Mouse (Mus musculus) heart, postnatal 10 days (tissue): ENCODE data around the gene Sumf1. TPM values are rescaled to one million over a fixed set of nuclear protein-coding genes. Genes with fewer than 3 reads are reported as not detected.
A peak's percentile ranks its signal among the peaks of the same experiment; 100 is the strongest.

ENCODE experiments used
- DNase-seq, 2 experiments: peaks; one replicate each; pipeline ENCODE4 v3.0.0; 2021
- intact Hi-C: fragments of 180-260 bp; cut with DNase I; formaldehyde crosslinking; loops from one replicate; pipeline ENCODE4 v1.15.1; 2025
- total RNA-seq, 2 experiments: library from RNA; stranded (reverse); gene quantifications; 2 replicates each; pipeline ENCODE4 v1.2.3; 2021

The Sumf1 gene
- total RNA-seq = 10 to 100 TPM; 19.9 to 21.6 TPM

DNA sequence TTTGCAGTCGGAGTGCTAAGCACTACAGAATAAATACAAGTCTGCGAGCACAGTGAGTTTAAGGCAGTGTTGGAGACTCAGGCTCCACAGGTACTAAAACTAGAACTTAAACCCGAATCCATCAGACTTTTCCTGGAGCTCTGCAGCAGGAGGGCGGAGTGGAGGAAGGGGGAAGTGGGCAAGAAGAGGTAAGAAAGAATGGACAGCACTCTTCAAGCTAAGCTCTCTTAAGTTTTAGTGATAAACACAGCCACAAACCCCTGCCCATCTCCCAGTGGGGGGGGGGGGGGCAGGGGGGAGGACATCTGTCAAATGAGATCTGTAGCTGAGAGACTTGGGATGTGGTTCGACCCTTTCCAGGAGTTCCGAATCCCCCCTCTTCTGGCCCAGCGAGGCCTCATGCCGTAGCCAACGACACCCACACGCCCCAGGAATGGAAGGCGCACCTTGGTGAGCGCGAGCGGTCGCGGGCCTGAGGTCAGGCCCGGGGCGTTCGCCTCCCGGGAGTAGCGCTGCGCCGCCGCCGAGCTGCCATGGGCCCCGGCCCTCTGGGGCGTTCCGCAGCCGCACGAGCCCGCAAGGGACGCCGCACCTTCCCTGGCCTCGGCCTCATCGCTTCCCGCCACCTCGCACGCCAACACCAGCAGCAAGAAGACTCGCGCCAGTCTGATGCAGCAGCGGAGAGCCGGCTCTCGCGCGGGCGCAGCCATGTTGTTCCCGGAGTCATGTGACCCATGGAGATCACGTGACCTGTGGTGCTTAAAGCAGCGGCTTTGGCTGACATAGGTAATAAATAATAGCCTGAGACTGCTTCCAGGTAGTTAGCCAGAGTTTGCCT lies at the start of gene Sumf1:
Sumf1 (minus strand) TSS at position 736 of the 838 bp plus-strand sequence.
- peak; percentile 92 to 94 for DNase-seq
- intact Hi-C loops = no loop called here

DNA sequence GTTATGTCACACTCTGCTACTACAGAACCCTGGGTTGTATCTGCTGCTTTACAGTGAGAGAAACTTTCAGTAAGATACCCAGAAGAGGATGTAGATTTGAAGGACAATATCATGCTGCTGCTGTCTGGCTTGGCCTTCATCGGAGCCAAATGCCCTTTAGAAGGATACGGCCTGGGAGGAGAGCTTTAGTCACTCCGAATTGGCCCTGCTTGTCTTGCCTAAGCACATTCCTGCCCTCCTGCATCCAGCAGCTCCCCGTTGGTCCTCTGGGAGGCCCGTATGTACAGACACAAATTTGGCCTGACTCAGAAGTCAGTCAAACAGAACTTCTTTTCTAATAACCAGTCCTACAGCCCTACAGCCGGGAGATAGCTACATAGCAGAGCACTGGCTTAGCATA lies 49.2 kb upstream of the Sumf1 start:
- intact Hi-C loops = loop anchor here (1.0 kb wide), 1 partner anchor 21 kb away; the partner anchor contains the start of gene Itpr1
- no peak for DNase-seq

DNA sequence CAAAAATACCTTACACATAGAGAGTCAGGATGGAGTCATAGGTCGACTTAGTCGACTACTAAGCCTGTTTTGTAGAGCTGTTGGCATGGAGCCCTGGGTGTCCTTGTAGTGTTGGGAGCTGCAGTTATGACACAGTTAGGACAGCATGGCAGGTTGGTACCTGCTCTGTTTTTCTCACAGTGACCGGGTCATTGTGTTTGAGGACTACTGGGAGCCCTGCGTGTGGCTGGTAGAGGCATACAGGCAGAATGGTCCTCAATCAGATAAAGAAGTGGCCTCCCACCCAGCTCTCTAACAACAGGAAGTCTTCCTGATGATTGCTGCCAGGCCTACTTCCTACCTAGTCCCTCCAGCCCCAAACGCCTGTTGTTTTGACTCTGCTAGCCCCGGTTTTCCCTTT lies 47.7 kb upstream of the Sumf1 start:
- intact Hi-C loops = loop anchor here (2.0 kb wide), 1 partner anchor 134 kb away; no protein-coding TSS in a partner anchor
- peak; percentile 54 to 64 for DNase-seq

DNA sequence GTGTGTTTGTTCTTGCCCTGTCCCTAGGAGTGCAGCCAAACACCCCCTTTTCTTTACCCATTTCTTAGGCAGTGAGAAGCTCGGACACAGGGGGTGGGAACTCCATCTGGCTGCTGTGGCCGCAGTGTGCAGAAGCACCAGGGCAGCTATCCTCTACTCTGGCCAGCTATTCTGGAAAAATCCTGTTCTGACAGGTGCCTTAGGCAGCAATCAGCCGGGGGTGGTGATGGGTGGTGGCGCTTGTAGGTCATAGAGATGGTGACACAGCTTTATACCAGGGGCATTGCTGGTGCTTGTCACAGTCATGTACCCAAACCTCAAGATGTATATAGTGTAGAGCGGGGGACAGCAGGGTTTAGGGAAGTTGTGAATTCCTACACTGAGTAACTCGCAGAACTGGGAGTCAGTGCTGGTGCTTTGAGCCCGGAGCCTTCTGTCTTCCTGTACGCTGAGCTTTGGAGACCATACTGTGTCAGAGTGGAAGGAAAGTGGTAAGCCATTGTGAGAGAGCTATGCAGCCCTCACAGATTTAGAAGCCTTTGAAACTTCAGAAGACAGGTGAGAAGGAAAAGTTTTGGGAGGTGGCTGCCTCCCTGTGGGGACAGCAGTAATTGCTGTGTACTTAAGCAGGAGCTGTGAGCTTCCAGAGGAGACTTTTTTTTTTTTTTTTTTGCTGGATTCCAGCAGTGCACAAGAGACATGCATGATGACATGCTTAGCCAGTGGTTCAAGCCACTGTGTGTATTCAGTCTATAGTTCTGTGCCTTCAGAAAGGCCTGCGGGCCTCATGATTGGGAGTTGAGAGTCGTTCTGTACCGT lies 46.7 kb upstream of the Sumf1 start:
- intact Hi-C loops = loop anchor here (2.0 kb wide), 1 partner anchor 133 kb away; no protein-coding TSS in a partner anchor
- DNase-seq = no peak

DNA sequence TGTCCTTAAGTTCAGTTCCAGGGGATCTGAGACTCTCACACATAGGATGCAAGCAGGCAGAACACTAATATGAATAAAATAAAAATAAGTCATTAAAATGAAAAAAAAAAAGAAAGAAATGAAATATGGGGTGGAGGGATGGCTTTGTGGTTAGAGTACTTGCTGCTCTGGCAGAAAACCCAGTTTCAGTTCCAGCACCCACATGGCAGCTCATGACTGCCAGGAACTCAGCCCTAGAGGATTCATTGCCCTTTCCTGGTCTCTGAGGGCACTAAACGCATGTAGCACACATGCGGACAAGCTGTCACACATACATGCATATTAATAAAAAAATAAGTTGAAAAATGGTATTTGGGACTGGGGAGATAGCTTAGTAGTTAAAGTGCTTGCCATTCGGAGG lies 45.2 kb upstream of the Sumf1 start:
- intact Hi-C loops = no loop called here

DNA sequence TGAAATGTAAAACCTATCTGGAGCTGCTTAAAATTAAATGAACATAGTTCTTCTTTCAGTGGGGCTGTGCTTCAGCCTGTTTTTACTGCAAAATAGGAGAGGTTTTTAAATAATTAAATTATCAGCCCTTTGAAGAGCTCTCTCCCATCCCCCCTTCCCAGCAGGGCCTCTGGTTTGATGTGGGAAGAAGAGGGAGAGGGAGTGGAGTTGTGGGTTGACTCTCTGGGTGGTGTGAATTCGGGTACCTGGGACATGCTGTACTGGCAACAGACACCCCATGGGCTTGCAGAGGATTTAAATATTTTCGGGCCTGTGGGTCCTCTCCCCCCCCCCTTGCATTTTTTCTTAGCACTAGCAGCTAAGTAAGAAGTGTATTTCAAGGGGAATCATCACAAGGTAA lies 43.2 kb upstream of the Sumf1 start:
- intact Hi-C loops = no loop called here

More for the DNA sequence above, 45.2 kb upstream of the Sumf1 start:
- DNase-seq = no peak

DNA sequence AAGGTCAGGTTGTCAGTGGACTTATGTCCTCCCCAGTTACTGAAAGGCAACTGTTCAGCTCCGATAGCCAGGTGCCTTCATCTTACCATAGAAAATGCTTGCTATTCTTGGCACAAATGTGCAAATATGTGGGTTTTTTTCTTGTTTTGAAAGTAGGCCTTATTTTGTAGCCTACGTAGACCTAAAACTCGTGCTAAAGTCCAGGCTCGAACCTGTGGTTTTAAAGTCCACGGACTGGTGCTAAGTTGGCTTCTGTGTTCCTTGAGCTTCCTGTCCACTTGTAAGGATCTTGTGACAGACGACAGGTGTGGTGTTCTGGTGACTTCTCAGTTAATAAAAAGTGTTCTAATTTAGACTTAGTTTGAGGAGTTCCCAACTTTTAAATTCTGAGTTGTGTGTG lies 42.7 kb upstream of the Sumf1 start:
- intact Hi-C loops = no loop called here
- no peak for DNase-seq

More for the DNA sequence above, 43.2 kb upstream of the Sumf1 start:
- no peak for DNase-seq

DNA sequence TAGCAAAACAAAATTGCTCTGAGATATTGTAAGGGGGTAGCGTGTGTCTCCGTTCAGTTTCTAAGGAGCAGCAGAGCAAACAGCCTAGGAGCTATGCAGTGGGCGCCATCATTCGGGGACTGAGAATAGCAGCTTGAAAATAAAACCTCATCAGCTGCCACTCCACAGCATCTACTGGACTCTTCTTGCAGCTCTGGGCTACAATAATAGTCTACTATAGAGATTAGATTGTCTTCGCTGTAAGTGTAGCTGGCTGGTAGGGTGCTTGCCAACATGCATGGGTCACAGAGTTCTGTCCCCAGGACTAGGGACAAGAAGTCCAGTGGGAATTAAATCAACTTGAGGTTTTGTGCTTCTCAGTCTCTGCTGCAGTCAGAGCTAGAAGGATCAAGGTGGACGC lies 42.1 kb upstream of the Sumf1 start:
- DNase-seq = no peak
- intact Hi-C loops = no loop called here

DNA sequence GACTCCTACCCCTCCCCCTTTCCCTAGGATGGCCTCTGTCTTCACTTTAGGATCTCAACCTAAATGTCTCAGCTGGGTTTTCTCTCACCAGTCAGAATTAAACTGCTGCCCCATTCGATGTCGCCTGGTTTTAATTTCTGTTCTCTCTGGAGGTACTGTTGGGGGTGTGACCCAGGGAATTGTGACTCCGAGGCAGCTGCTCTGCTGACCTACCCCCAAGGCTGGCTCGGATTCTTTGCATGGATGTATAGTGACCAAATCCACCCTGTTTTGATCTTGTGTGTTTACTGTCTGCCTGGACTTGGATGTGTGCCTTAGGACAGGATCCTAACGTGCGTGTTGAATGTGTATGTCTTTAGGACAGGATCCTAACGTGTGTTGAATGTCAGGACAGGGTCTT lies 40.8 kb upstream of the Sumf1 start:
- intact Hi-C loops = no loop called here
- DNase-seq = no peak

DNA sequence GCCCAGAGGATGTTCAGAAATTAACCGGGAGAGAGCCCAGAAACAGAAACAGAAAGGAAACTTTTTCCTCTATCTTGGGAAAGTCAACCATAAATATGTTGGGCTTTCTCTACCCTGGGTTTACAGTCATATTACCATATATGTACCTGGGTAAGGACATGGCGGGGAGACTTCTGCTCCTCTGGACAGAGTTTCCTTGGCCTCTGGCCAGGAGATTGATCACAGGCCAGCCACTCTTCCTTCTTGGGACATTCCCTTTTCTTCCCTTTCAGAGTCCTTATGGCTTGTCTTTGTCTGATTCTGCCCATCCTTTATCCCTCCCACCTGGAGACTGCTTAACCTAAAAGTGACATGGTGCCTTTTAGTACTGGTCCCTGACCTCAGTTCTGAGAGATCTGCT lies 39.6 kb upstream of the Sumf1 start:
- DNase-seq = no peak
- intact Hi-C loops = no loop called here

DNA sequence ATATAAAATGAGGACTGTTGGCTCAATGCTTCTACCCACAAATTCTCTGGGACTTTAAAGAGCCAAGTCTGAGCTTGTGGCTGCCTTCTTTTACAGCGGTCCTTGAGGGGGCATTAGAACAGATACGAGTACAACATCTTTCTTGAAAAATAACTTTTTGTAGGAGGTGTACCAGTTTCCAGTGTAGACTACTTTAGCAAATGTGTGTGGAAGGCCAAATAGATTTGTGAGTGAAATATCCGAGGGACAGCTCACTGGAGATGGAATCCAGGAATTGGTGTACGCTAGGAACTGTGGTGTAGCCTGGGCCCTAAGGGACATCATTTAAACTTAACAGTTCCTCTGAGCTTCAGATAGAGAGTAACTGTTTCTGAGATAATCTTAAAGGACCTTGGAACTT lies 39.0 kb upstream of the Sumf1 start:
- DNase-seq = no peak
- intact Hi-C loops = no loop called here

DNA sequence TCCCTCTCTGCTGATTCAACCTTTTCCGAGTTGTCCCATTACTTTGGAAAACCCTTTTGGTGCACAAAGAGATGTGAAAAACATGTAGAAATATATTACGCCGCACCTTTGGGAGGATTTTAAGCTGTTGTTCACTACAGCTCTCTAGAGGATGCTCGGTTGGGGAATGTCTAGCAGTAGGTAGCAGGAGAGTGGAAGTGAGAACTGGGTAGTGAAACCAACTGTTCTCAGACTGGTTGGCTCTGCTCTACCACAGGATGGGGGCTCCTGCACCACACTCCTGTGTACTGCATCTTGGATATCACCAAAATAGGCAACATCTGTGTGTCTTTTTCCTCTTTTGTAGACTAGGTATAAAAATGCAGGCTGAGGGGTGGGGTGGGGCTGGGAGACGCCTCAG lies 37.5 kb upstream of the Sumf1 start:
- intact Hi-C loops = no loop called here
- no peak for DNase-seq

DNA sequence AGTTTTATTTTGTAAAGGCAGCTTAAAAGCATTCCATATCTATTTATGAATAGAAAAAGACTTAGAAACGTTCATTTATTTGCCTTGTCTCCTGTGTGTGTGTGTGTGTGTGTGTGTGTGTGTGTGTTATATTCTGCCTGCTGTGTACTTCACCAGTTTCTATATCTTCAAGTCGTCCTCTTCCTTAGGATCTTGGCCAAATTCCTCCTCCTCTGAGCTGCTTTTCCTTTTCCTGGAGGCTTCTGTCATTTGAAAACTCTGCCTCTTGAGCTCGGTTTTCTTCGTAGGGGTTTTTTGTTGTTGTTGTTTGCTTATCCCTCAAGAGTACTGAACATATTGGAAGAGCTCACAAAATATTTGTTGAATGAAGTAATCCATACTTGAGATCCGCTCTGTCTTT lies 37.1 kb upstream of the Sumf1 start:
- no peak for DNase-seq
- intact Hi-C loops = no loop called here

DNA sequence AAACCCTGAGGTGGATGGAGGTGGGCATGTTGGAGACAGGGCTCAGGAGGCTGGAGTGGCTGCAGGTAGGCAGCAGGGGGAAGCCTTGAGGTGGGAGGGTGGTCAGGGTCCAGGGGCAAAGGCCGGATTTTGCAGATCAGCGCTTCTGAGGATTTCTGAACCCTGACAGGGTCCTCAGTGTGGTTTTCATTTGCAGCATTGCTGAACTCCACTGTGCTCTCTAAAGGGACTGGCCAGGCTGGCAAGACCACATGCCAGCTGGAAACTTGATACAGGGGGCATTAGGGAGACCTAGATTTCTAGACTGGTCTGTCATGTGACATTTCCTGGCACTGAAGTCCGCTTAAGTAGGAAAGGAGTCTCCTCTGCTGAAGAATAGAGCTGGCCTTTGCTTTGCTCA lies 32.6 kb upstream of the Sumf1 start:
- intact Hi-C loops = loop anchor here (10.0 kb wide), 1 partner anchor 113 kb away; no protein-coding TSS in a partner anchor
- DNase-seq = no peak

DNA sequence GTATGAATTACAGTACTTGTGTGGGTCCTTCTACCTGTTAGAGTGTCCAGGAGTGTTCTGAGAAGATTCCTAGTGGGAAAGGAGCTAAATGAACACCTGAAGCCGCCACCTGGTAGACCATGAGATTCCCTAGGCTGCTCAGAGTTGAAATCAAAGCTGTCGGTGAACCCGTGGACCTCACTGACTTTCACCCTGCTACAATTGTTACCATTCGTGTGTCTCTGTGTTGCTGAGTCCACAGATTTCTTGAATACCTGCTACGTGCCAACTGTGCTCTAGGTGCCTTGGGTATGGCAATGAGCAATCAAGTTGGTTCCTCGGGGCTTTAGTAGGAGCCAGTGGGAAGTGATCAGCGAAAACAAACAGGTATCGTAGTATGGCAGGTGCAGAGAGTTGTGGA lies 31.4 kb upstream of the Sumf1 start:
- no peak for DNase-seq
- intact Hi-C loops = loop anchor here (10.0 kb wide), 1 partner anchor 112 kb away; no protein-coding TSS in a partner anchor

DNA sequence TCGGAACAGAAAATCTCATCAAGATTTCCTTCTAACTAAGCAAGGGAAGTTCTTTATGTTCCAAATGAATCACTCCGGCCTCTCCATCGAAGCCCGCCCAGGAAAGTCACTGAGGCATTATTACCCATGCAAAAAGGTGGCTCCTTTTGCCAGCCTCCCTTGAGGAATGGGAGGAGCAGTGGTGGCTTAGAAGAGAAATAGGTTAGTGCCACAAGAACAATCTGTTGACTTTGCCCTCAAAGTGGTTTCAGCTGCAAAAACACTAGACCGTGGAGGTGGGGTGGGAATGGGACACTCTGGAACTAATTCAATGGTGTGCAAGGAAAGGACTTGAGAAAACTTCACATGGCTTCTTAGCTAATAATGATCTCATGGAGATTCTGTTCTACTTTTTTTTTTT lies 30.7 kb upstream of the Sumf1 start:
- no peak for DNase-seq
- intact Hi-C loops = loop anchor here (10.0 kb wide), 1 partner anchor 111 kb away; no protein-coding TSS in a partner anchor

DNA sequence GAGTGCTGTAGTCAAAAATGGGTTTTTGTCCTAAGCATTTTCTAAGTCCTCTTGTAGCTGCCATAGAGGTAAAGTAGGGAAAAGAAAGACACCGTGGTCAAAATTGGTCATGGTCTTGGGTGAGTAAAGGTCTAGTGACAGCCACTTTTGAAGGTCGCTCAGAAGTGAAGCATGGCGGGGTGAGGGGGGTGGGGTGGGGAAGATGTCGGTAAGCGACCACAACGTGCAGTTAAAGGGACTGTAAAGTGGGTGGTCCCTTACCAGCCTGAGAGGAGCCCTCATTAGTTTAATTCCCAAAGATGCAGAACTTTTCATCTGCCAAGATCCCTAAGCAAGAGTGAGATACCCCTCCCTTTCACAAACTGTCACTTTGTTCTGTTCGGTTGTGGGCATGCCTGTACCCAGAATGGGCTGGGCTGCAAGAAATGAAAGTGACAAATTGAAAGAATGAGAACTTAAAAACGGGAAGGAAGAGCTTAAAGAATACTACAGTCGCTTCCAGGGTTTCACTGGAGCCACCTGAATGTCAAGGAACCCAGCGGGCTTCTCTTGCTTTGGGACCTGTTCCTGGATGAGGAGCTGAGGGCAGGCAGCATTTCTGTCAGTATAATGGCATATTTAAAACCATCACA lies 29.0 kb upstream of the Sumf1 start:
- no peak for DNase-seq
- intact Hi-C loops = loop anchor here (5.0 to 10.0 kb wide), 2 partner anchors 110 to 113 kb away; no protein-coding TSS in a partner anchor

DNA sequence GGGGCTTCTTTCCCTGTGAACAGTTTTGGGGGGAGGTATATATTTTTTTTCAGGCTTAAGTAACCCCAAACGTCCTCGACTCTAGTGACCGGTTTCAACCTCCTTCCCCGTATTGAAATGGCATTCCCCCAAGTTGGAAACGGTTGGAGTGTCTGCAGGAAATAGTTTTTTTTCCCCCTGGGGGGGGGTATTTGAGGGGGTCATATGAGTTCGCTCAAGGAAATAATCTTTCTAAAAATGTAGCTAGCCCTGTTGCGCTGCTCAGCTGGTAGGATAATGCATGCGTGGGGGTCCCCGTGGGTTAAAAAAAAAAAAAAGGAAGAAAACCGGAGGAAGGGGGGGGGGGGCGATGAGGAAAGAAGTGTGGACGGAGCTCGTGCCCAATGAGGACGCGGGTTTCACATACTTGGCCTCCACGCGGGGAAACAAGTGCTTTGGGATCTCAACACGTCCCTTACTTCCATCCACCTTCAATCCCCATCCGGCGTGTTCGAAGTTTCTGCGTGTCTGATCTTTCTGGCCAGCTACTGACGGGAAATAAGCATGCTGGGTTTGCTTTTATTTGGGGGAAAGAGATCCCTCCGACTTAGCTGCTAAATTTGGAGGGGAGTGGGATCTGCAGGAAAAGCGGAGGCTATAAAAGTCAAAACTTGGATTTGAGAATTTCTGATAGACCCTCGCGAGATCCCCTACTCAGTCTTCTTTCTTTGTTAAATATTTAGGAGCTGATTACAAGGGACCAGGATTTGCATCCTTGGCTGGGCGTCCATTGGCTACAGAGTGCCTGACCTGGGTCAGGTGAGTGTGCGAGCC lies 28.3 kb upstream of the Sumf1 start:
- peak; percentile 52 to 60 for DNase-seq
- intact Hi-C loops = loop anchor here (1.0 to 10.0 kb wide), 4 partner anchors 21 to 114 kb away; no protein-coding TSS in a partner anchor

DNA sequence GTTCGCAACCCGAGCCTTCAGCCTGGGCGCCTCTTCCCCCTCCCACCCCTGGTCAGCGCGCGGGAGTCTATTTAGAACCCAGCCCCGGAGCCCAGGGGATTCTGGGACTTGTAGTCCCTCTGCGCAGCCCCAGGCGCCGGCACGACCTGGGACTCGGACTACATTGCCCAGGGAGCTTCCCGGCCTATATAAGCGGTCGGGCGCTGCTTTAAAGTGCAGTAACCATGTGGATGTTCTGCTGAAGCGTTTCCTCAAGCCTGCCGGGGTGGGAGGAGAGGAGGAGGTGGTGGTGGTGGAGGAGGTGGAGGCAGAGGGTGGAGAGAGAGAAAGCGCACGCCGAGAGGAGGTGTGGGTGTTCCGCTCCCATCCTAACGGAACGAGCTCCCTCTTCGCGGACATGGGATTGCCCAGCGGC lies 27.5 kb upstream of the Sumf1 start, which contains the start of gene Itpr1:
Itpr1 (plus strand) TSS at position 216 of the 415 bp plus-strand sequence.
- intact Hi-C loops = loop anchor here (1.0 to 10.0 kb wide), 4 partner anchors 21 to 114 kb away; no protein-coding TSS in a partner anchor
- DNase-seq = peak; percentile 98 to 99
